Mouse (Mus musculus): ENCODE data around the gene Pemt.

- TF ChIP-seq CTCF (IDR thresholded peaks at IDR 0.05; ENCODE audit: low read depth) (no peak), EP300 (IDR thresholded peaks at IDR 0.05; ENCODE audit: low read depth) (no peak)
These were observed 40.4 kb upstream of the Pemt start for GRCm38 (mm10) chr11:60086676-60087075.

Data from liver, postnatal 0 days (tissue).